Mouse (Mus musculus) hindbrain, embryonic 16.5 days (tissue): ENCODE data around the gene Kcnk1. TPM values are rescaled to one million over a fixed set of nuclear protein-coding genes. Genes with fewer than 3 reads are reported as not detected.

Experiments used
- ATAC-seq: fragments of 200-750 bp; cut with Nextera tagmentation; 2 replicates; pipeline ENCODE4 v1.8.0; 2017; ENCODE audit warnings: moderate TSS enrichment, moderate library complexity
- H3K27ac ChIP-seq: fragments of 300-500 bp; sonication (generic); 2 replicates; pipeline ENCODE4 v1.5.1; 2014; ENCODE audit warnings: low read depth, mild to moderate bottlenecking, control low read depth, low read length, moderate library complexity
- H3K27me3 ChIP-seq: fragments of 300-500 bp; sonication (generic); replicated peaks from 2 replicates; pipeline ENCODE4 v1.6.1; 2014; ENCODE audit warnings: low read length; ENCODE audit not compliant: control insufficient read depth, insufficient read depth
- H3K36me3 ChIP-seq: fragments of 300-500 bp; sonication (generic); 2 replicates; pipeline ENCODE4 v1.6.1; 2014; ENCODE audit warnings: mild to moderate bottlenecking, low read length, moderate library complexity, mixed read lengths; ENCODE audit not compliant: control insufficient read depth, insufficient read depth
- H3K4me1 ChIP-seq: fragments of 300-500 bp; sonication (generic); 2 replicates; pipeline ENCODE4 v1.6.1; 2014; ENCODE audit warnings: low read depth, low read length; ENCODE audit not compliant: control insufficient read depth, insufficient read depth
- H3K4me2 ChIP-seq: fragments of 300-500 bp; sonication (generic); 2 replicates; pipeline ENCODE4 v1.6.1; 2014; ENCODE audit warnings: mild to moderate bottlenecking, low read length, control low read depth, moderate library complexity
- H3K4me3 ChIP-seq: fragments of 300-500 bp; sonication (generic); 2 replicates; pipeline ENCODE4 v1.5.1; 2014; ENCODE audit warnings: mild to moderate bottlenecking, low read length, control low read depth, moderate library complexity
- H3K9ac ChIP-seq: fragments of 300-500 bp; sonication (generic); 2 replicates; pipeline ENCODE4 v1.6.1; 2014; ENCODE audit warnings: low read depth, mild to moderate bottlenecking, control low read depth, low read length, moderate library complexity
- H3K9me3 ChIP-seq: fragments of 300-500 bp; sonication (generic); 2 replicates; pipeline ENCODE4 v1.6.1; 2014; ENCODE audit warnings: mild to moderate bottlenecking, low read length, moderate library complexity; ENCODE audit not compliant: control insufficient read depth
- WGBS: fragments of 180-500 bp; shearing (Covaris S2); extraction: QIAGEN DNeasy Blood & Tissue Kit; methylation state at CpG from one replicate; pipeline ENCODE4 v1.1.7; 2014; 5-methylcytosine and 5-hydroxymethylcytosine counted together
- polyA plus RNA-seq: library from polyadenylated mRNA; unstranded; fragments of >200 nt; fragmentation: Nextera tagmentation; extraction: Ambion mirVana; gene quantifications from 2 replicates; pipeline ENCODE4 v1.2.1, GENCODE M21; 2015

Gene Kcnk1
- polyA plus RNA-seq, 1 experiment from 2014 or later: 32.7 TPM

- no peak for ATAC-seq
- no peak overlapping the region for H3K27ac ChIP-seq
- 84% methylated on average over 8 of the region's 8 CpGs for WGBS
Observed at GRCm38 (mm10) chr8:125960037-125960436, 34.9 kb upstream of the Kcnk1 start.

GRCm38 (mm10) chr8:125961790-125962189, 33.2 kb upstream of the Kcnk1 start:
- H3K9ac ChIP-seq: no peak overlapping the region
- H3K4me1 ChIP-seq: peaks cover 9% of the 10 kb centered on the region
- H3K36me3 ChIP-seq: no peaks in the 10 kb centered on the region
- no peak overlapping the region for H3K4me2 ChIP-seq
- no peak overlapping the region for H3K4me3 ChIP-seq
- H3K9me3 ChIP-seq: peaks cover 3% of the 10 kb centered on the region
- ATAC-seq: no peak
- 63% methylated on average over 6 of the region's 6 CpGs for WGBS
- no peak overlapping the region for H3K27ac ChIP-seq
- no peaks in the 10 kb centered on the region for H3K27me3 ChIP-seq

More at GRCm38 (mm10) chr8:125960037-125960436, 34.9 kb upstream of the Kcnk1 start:
- no peak overlapping the region for H3K4me3 ChIP-seq
- H3K9me3 ChIP-seq: peaks cover 3% of the 10 kb centered on the region
- H3K4me2 ChIP-seq: no peak overlapping the region
- peaks cover 9% of the 10 kb centered on the region for H3K4me1 ChIP-seq
- no peaks in the 10 kb centered on the region for H3K27me3 ChIP-seq
- H3K36me3 ChIP-seq: no peaks in the 10 kb centered on the region
- H3K9ac ChIP-seq: no peak overlapping the region

GRCm38 (mm10) chr8:125963807-125964211, 31.2 kb upstream of the Kcnk1 start:
- peaks cover 3% of the 10 kb centered on the region for H3K9me3 ChIP-seq
- H3K4me3 ChIP-seq: 0 out of 2 replicates have a peak overlapping the region, but pooled peaks have one; percentile 0
- no peak overlapping the region for H3K27ac ChIP-seq
- H3K27me3 ChIP-seq: no peaks in the 10 kb centered on the region
- H3K4me1 ChIP-seq: peaks cover 9% of the 10 kb centered on the region
- WGBS: 9% methylated on average over 11 of the region's 11 CpGs
- peak overlapping the region; percentile 45 for H3K4me2 ChIP-seq
- H3K36me3 ChIP-seq: no peaks in the 10 kb centered on the region
- ATAC-seq: peak; percentile 40; the same call in 1 of the 2 replicates
- H3K9ac ChIP-seq: no peak overlapping the region

DNA sequence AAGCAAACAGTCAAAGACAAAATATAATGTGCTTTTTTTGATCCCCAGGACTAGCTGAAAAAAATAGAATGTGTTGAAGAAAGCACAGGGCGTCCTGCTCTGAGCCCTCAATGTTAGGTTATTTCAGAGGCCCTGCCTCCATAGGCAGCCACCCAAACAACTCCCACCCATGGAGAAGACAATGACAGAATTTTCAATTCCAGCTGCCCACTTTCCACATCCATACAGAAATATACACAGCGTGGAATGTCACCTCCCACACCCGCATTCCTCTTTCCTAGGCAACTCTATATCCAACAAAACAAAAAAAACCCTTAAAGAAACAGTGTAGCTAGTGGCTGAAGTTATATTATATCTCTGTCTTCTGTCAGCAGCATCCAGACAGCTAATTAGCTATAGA, 23.6 kb upstream of the Kcnk1 start:
- no peaks in the 10 kb centered on the region for H3K9me3 ChIP-seq
- H3K36me3 ChIP-seq: no peaks in the 10 kb centered on the region
- H3K4me3 ChIP-seq: no peak overlapping the region
- 50% methylated on average over 3 of the region's 3 CpGs for WGBS
- ATAC-seq: no peak
- H3K27ac ChIP-seq: no peak overlapping the region
- H3K4me2 ChIP-seq: no peak overlapping the region
- no peaks in the 10 kb centered on the region; the same call in 1 of the 2 replicates for H3K27me3 ChIP-seq
- H3K4me1 ChIP-seq: no peaks in the 10 kb centered on the region
- H3K9ac ChIP-seq: no peak overlapping the region

GRCm38 (mm10) chr8:125975981-125976380, 19.0 kb upstream of the Kcnk1 start:
- Histone ChIP-seq H3K4me1 (no peaks in the 10 kb centered on the region), H3K4me2 (no peak overlapping the region)
- WGBS: 68% methylated on average over 4 of the region's 4 CpGs

GRCm38 (mm10) chr8:125980826-125981225, 14.1 kb upstream of the Kcnk1 start:
- Histone ChIP-seq H3K4me3 (no peak overlapping the region), H3K4me1 (no peaks in the 10 kb centered on the region), H3K27me3 (no peaks in the 10 kb centered on the region), H3K9me3 (no peaks in the 10 kb centered on the region), H3K36me3 (no peaks in the 10 kb centered on the region), H3K4me2 (no peak overlapping the region), H3K27ac (no peak overlapping the region), H3K9ac (no peak overlapping the region)
- WGBS: 32% methylated on average over 6 of the region's 6 CpGs
- ATAC-seq: no peak

More at GRCm38 (mm10) chr8:125975981-125976380, 19.0 kb upstream of the Kcnk1 start:
- H3K9me3 ChIP-seq: no peaks in the 10 kb centered on the region
- H3K9ac ChIP-seq: no peak overlapping the region
- H3K4me3 ChIP-seq: no peak overlapping the region
- H3K36me3 ChIP-seq: no peaks in the 10 kb centered on the region
- H3K27me3 ChIP-seq: no peaks in the 10 kb centered on the region; the same call in 1 of the 2 replicates
- no peak overlapping the region for H3K27ac ChIP-seq
- ATAC-seq: no peak

DNA sequence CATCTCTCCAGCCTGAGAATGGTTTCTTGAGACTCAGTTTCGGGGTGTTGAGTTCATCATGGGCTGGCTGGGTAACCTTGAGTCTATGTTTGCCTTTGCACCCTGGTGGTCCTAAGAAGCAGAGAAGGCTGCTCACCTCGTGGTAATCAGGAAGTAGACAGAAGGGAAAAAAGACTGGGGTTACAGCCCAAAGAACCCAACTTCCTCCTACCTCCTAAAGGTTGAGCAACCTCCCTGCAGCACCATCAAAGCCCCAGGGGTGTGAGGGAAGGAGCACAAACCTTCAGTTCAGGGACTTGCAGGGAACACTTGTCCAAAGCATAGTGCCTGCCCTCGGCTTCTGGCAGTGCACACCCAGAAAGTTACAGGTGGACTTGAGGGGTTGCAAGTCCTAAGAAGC, 11.5 kb upstream of the Kcnk1 start:
- no peaks in the 10 kb centered on the region for H3K36me3 ChIP-seq
- H3K4me2 ChIP-seq: no peak overlapping the region
- H3K9ac ChIP-seq: no peak overlapping the region
- peaks cover 4% of the 10 kb centered on the region; the same call in 1 of the 2 replicates for H3K4me1 ChIP-seq
- no peaks in the 10 kb centered on the region for H3K27me3 ChIP-seq
- no peak overlapping the region for H3K27ac ChIP-seq
- 82% methylated on average over 3 of the region's 3 CpGs for WGBS
- no peaks in the 10 kb centered on the region for H3K9me3 ChIP-seq
- ATAC-seq: no peak
- no peak overlapping the region for H3K4me3 ChIP-seq

GRCm38 (mm10) chr8:125984140-125984539, 10.8 kb upstream of the Kcnk1 start:
- Histone ChIP-seq H3K27me3 (no peaks in the 10 kb centered on the region), H3K9me3 (no peaks in the 10 kb centered on the region), H3K9ac (no peak overlapping the region), H3K27ac (no peak overlapping the region), H3K4me2 (no peak overlapping the region), H3K4me1 (peaks cover 4% of the 10 kb centered on the region; the same call in 1 of the 2 replicates), H3K4me3 (no peak overlapping the region), H3K36me3 (no peaks in the 10 kb centered on the region)
- 83% methylated on average over 4 of the region's 4 CpGs for WGBS
- no peak for ATAC-seq

GRCm38 (mm10) chr8:125985364-125985763, 9.6 kb upstream of the Kcnk1 start:
- Histone ChIP-seq H3K9ac (no peak overlapping the region), H3K4me1 (peaks cover 4% of the 10 kb centered on the region; the same call in 1 of the 2 replicates), H3K27ac (no peak overlapping the region), H3K9me3 (no peaks in the 10 kb centered on the region), H3K4me2 (no peak overlapping the region), H3K27me3 (no peaks in the 10 kb centered on the region), H3K36me3 (no peaks in the 10 kb centered on the region), H3K4me3 (no peak overlapping the region)
- WGBS: 88% methylated on average over 2 of the region's 2 CpGs
- no peak for ATAC-seq
